Mouse (Mus musculus) embryonic facial prominence, embryonic 10.5 days (tissue): ENCODE measurements around the gene Ece1. TPM values are rescaled to one million over a fixed set of nuclear protein-coding genes. Genes with fewer than 3 reads are reported as not detected.

Experiments
- DNase-seq: peaks from one replicate; pipeline ENCODE4 v3.0.0-alpha.2; 2017; ENCODE audit warnings: low spot score
- H3K27ac ChIP-seq: fragments of 300-500 bp; sonication (generic); replicated peaks from 2 replicates; pipeline ENCODE4 v1.5.1; 2016; ENCODE audit warnings: mild to moderate bottlenecking
- H3K27me3 ChIP-seq: fragments of 300-500 bp; sonication (generic); replicated peaks from 2 replicates; pipeline ENCODE4 v1.6.1; 2016; ENCODE audit warnings: low read depth, mild to moderate bottlenecking; ENCODE audit not compliant: poor library complexity, severe bottlenecking
- H3K36me3 ChIP-seq: fragments of 300-500 bp; sonication (generic); replicated peaks from 2 replicates; pipeline ENCODE4 v1.6.1; 2016; ENCODE audit warnings: mild to moderate bottlenecking, moderate library complexity
- H3K4me1 ChIP-seq: fragments of 300-500 bp; sonication (generic); 2 replicates; pipeline ENCODE4 v1.6.1; 2016
- H3K4me3 ChIP-seq: fragments of 300-500 bp; sonication (generic); 2 replicates; pipeline ENCODE4 v1.5.1; 2016; ENCODE audit warnings: mild to moderate bottlenecking, moderate library complexity
- H3K9me3 ChIP-seq: fragments of 300-500 bp; sonication (generic); 2 replicates; pipeline ENCODE4 v1.6.1; 2016; ENCODE audit warnings: mild to moderate bottlenecking
- WGBS: fragments of 180-500 bp; shearing (Covaris S2); methylation state at CpG from one replicate; pipeline ENCODE4 v1.1.7; 2016; 5-methylcytosine and 5-hydroxymethylcytosine counted together
- polyA plus RNA-seq: library from polyadenylated mRNA; unstranded; fragments of >200 nt; fragmentation: Nextera tagmentation; extraction: Ambion mirVana; gene quantifications from 2 replicates; pipeline ENCODE4 v1.2.1, GENCODE M21; 2016

Ece1 gene
- polyA plus RNA-seq, 1 experiment from 2014 or later, result 46.6 TPM

GRCm38 (mm10) chr4:137989426-137989825 lies 127.4 kb downstream of the Ece1 start:
- Histone ChIP-seq H3K27ac (no peak overlapping the region), H3K36me3 (0 out of 2 replicates have a peak, but pooled peaks cover 2% of the 10 kb centered on the region), H3K9me3 (no peaks in the 10 kb centered on the region), H3K27me3 (peaks cover 34% of the 10 kb centered on the region), H3K4me1 (peaks cover 15% of the 10 kb centered on the region), H3K4me3 (no peak overlapping the region)
- no peak for DNase-seq
- WGBS, result 84% methylated on average over 5 of the region's 5 CpGs

- Histone ChIP-seq H3K4me1 (peaks cover 24% of the 10 kb centered on the region), H3K9me3 (no peaks in the 10 kb centered on the region), H3K27ac (no peak overlapping the region), H3K27me3 (peaks cover 34% of the 10 kb centered on the region), H3K4me3 (no peak overlapping the region), H3K36me3 (peaks cover 10% of the 10 kb centered on the region)
- DNase-seq, result no peak
- WGBS, result 79% methylated on average over 4 of the region's 4 CpGs
Observed at GRCm38 (mm10) chr4:137990433-137990832, 128.4 kb downstream of the Ece1 start.

GRCm38 (mm10) chr4:137991240-137991639 lies 129.2 kb downstream of the Ece1 start:
- DNase-seq, result no peak
- Histone ChIP-seq H3K4me1 (peaks cover 32% of the 10 kb centered on the region), H3K36me3 (peaks cover 19% of the 10 kb centered on the region), H3K27ac (no peak overlapping the region), H3K27me3 (peaks cover 34% of the 10 kb centered on the region), H3K4me3 (no peak overlapping the region), H3K9me3 (no peaks in the 10 kb centered on the region)
- 63% methylated on average over 7 of the region's 7 CpGs for WGBS

- Histone ChIP-seq H3K9me3 (no peaks in the 10 kb centered on the region), H3K36me3 (peaks cover 33% of the 10 kb centered on the region), H3K4me3 (peak within 1 kb of the TSS; percentile 100), H3K27ac (peak within 1 kb of the TSS; percentile 99), H3K4me1 (peaks cover 36% of the 10 kb centered on the region), H3K27me3 (peaks cover 34% of the 10 kb centered on the region)
- 2% methylated on average over 39 of the region's 39 CpGs for WGBS
- no peak for DNase-seq
Observed at GRCm38 (mm10) chr4:137992890-137993289, 130.9 kb downstream of the Ece1 start, which contains the start of gene Eif4g3. Gene Eif4g3 (plus strand): TSS chr4:137993022.

GRCm38 (mm10) chr4:137993291-137993758 lies 131.3 kb downstream of the Ece1 start:
- Histone ChIP-seq H3K4me1 (peaks cover 36% of the 10 kb centered on the region), H3K27ac (peak overlapping the region; percentile 99), H3K4me3 (peak overlapping the region; percentile 100), H3K36me3 (peaks cover 37% of the 10 kb centered on the region), H3K9me3 (no peaks in the 10 kb centered on the region), H3K27me3 (peaks cover 34% of the 10 kb centered on the region)
- WGBS, result under 1% methylated on average over 53 of the region's 59 CpGs
- DNase-seq, result peak; percentile 99

GRCm38 (mm10) chr4:137993821-137994561 lies 132.0 kb downstream of the Ece1 start:
- Histone ChIP-seq H3K27me3 (peaks cover 32% of the 10 kb centered on the region), H3K9me3 (no peaks in the 10 kb centered on the region), H3K36me3 (peaks cover 44% of the 10 kb centered on the region), H3K4me3 (peak overlapping the region; percentile 100), H3K27ac (peak overlapping the region; percentile 99), H3K4me1 (peaks cover 36% of the 10 kb centered on the region)
- peak; percentile 65 for DNase-seq
- 2% methylated on average over 57 of the region's 60 CpGs for WGBS

GRCm38 (mm10) chr4:137994562-137995336 lies 132.7 kb downstream of the Ece1 start:
- H3K36me3 ChIP-seq, result peaks cover 51% of the 10 kb centered on the region
- H3K9me3 ChIP-seq, result no peaks in the 10 kb centered on the region
- H3K4me3 ChIP-seq, result peak overlapping the region; percentile 100
- 50% methylated on average over 12 of the region's 12 CpGs for WGBS
- peak overlapping the region; percentile 99 for H3K27ac ChIP-seq
- no peak for DNase-seq
- peaks cover 36% of the 10 kb centered on the region for H3K4me1 ChIP-seq
- H3K27me3 ChIP-seq, result peaks cover 28% of the 10 kb centered on the region

- H3K36me3 ChIP-seq, result peaks cover 58% of the 10 kb centered on the region
- DNase-seq, result no peak
Observed at GRCm38 (mm10) chr4:137995399-137995798, 133.4 kb downstream of the Ece1 start.

GRCm38 (mm10) chr4:137998232-137998631 lies 136.2 kb downstream of the Ece1 start:
- no peak for DNase-seq
- no peak overlapping the region for H3K4me3 ChIP-seq
- H3K4me1 ChIP-seq, result peaks cover 26% of the 10 kb centered on the region
- H3K36me3 ChIP-seq, result peaks cover 84% of the 10 kb centered on the region
- 85% methylated on average over 4 of the region's 4 CpGs for WGBS
- no peaks in the 10 kb centered on the region for H3K9me3 ChIP-seq
- no peaks in the 10 kb centered on the region for H3K27me3 ChIP-seq
- no peak overlapping the region for H3K27ac ChIP-seq

More at GRCm38 (mm10) chr4:137995399-137995798, 133.4 kb downstream of the Ece1 start:
- Histone ChIP-seq H3K4me3 (peak overlapping the region; percentile 100), H3K27me3 (peaks cover 25% of the 10 kb centered on the region), H3K27ac (no peak overlapping the region), H3K9me3 (no peaks in the 10 kb centered on the region), H3K4me1 (peaks cover 39% of the 10 kb centered on the region)
- WGBS, result 87% methylated on average over 12 of the region's 12 CpGs

GRCm38 (mm10) chr4:138000682-138001081 lies 138.6 kb downstream of the Ece1 start:
- H3K36me3 ChIP-seq, result peaks cover 96% of the 10 kb centered on the region
- WGBS, result 81% methylated on average over 7 of the region's 7 CpGs
- H3K4me1 ChIP-seq, result peaks cover 12% of the 10 kb centered on the region
- no peak overlapping the region for H3K4me3 ChIP-seq
- no peaks in the 10 kb centered on the region for H3K27me3 ChIP-seq
- DNase-seq, result peak; percentile 13
- H3K9me3 ChIP-seq, result no peaks in the 10 kb centered on the region
- no peak overlapping the region for H3K27ac ChIP-seq

GRCm38 (mm10) chr4:138003909-138004610 lies 142.0 kb downstream of the Ece1 start:
- WGBS, result 91% methylated on average over 11 of the region's 11 CpGs
- no peaks in the 10 kb centered on the region for H3K27me3 ChIP-seq
- H3K36me3 ChIP-seq, result peaks cover 95% of the 10 kb centered on the region
- H3K4me1 ChIP-seq, result peaks cover 3% of the 10 kb centered on the region; the same call in 1 of the 2 replicates
- DNase-seq, result no peak
- no peak overlapping the region for H3K27ac ChIP-seq
- no peak overlapping the region for H3K4me3 ChIP-seq
- no peaks in the 10 kb centered on the region for H3K9me3 ChIP-seq

GRCm38 (mm10) chr4:138005781-138006180 lies 143.7 kb downstream of the Ece1 start:
- no peaks in the 10 kb centered on the region for H3K4me1 ChIP-seq
- no peak overlapping the region for H3K4me3 ChIP-seq
- H3K9me3 ChIP-seq, result no peaks in the 10 kb centered on the region
- H3K27ac ChIP-seq, result no peak overlapping the region
- WGBS, result 89% methylated on average over 1 of the region's 1 CpGs
- peaks cover 94% of the 10 kb centered on the region for H3K36me3 ChIP-seq
- no peak for DNase-seq
- no peaks in the 10 kb centered on the region for H3K27me3 ChIP-seq
